Mouse (Mus musculus): ENCODE results near the gene Cbx2. TPM values are rescaled to one million over a fixed set of nuclear protein-coding genes. Genes with fewer than 3 reads are reported as not detected.
A peak's percentile ranks its signal among the peaks of the same experiment; 100 is the strongest.

The Cbx2 gene
- polyA plus RNA-seq, 1 experiment from 2014 or later = 9.8 TPM

DNA sequence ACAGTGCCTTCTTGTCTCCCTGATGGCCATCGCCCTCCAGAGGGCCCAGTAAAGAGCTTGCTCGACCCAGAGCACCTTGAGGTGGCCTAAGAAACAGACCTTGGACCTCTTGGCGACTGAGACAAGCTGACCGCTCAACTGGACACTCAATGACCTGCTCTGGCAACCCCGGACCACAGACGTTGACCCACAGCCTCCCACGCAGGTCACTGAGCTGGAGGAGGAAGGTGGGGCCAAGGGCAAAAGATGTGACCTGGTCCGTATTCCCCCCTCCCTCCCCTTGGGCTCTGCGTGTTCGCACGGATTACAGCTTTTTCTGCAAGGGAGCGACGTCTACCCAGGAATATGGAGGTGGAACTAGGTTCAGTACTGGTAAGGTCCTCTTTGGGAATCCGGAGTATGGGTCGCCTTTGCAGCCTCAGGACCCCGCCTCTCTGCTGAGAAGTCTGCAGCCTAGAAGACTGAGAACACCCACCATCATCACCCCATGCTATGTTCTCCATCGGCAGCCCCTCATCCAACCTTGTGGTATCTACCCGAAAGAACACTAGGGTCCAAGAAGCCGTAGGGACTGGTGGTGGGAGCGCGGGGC, 12.4 kb downstream of the Cbx2 start:
- WGBS = 2% methylated on average over 21 of the region's 21 CpGs
- H3K4me3 ChIP-seq (ENCODE audit: control insufficient read depth in 1 of 2, insufficient read depth in 1 of 2, low read depth in 1 of 2, low read length in 2 of 2) = 0 out of 4 replicates have a peak overlapping the region, but pooled peaks of 1 of the 2 experiments have one; percentile 25
- H3K27me3 ChIP-seq (ENCODE audit: control insufficient read depth, insufficient read depth, low read length) = peaks cover 59% of the 10 kb centered on the region
- no peak for ATAC-seq (ENCODE audit: insufficient number of reproducible peaks, insufficient read depth, low FRiP score, low read depth)
- no peak overlapping the region for H3K9ac ChIP-seq (ENCODE audit: low read length)
- H3K27ac ChIP-seq (replicated peaks in 1 of 2; ENCODE audit: control insufficient read depth in 1 of 2, insufficient read depth in 1 of 2, low read depth in 2 of 2, low read length in 2 of 2) = no peak overlapping the region
- peaks cover 19% of the 10 kb centered on the region for H3K36me3 ChIP-seq (ENCODE audit: control insufficient read depth, insufficient read depth, low read length)
- H3K9me3 ChIP-seq (ENCODE audit: control insufficient read depth, low read length) = no peaks in the 10 kb centered on the region
- no peak overlapping the region for H3K4me2 ChIP-seq (ENCODE audit: low read length)
- H3K4me1 ChIP-seq (ENCODE audit: control insufficient read depth in 2 of 2, insufficient read depth in 2 of 2, low read length in 2 of 2) = peaks cover 10 to 23% of the 10 kb centered on the region in 2 experiments

DNA sequence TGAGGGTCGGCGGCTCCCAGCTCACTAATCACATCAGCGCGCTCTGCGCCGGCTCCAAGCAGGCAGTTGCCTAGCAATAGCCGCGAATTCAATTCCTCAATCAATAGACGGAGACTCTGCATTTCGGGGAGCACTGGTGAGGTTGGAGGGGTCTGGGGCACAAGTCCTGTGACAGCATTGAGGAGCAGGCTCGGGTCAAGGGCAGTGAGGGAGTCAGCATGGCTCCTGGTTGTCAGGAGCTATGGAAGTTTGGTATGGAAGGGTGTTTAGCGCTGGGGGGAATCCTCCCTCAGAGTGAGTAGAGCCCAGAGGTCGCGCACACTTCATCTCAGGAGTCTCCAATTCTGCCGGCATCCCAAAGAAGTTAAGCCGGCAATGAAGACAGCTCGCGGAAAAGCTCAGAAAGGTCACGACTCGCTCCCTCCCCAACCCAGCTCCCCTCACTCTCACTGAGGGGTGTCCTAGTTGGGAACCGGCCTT, 13.0 kb downstream of the Cbx2 start:
- Histone ChIP-seq H3K9ac (ENCODE audit: low read length) (no peak overlapping the region), H3K4me3 (ENCODE audit: control insufficient read depth in 1 of 2, insufficient read depth in 1 of 2, low read depth in 1 of 2, low read length in 2 of 2) (no peak overlapping the region), H3K9me3 (ENCODE audit: control insufficient read depth, low read length) (no peaks in the 10 kb centered on the region), H3K27ac (replicated peaks in 1 of 2; ENCODE audit: control insufficient read depth in 1 of 2, insufficient read depth in 1 of 2, low read depth in 2 of 2, low read length in 2 of 2) (no peak overlapping the region), H3K36me3 (ENCODE audit: control insufficient read depth, insufficient read depth, low read length) (peaks cover 13% of the 10 kb centered on the region), H3K27me3 (ENCODE audit: control insufficient read depth, insufficient read depth, low read length) (peaks cover 59% of the 10 kb centered on the region), H3K4me1 (ENCODE audit: control insufficient read depth in 2 of 2, insufficient read depth in 2 of 2, low read length in 2 of 2) (peaks cover 10 to 25% of the 10 kb centered on the region in 2 experiments), H3K4me2 (ENCODE audit: low read length) (no peak overlapping the region)
- WGBS = 4% methylated on average over 21 of the region's 21 CpGs
- ATAC-seq (ENCODE audit: insufficient number of reproducible peaks, insufficient read depth, low FRiP score, low read depth) = no peak

DNA sequence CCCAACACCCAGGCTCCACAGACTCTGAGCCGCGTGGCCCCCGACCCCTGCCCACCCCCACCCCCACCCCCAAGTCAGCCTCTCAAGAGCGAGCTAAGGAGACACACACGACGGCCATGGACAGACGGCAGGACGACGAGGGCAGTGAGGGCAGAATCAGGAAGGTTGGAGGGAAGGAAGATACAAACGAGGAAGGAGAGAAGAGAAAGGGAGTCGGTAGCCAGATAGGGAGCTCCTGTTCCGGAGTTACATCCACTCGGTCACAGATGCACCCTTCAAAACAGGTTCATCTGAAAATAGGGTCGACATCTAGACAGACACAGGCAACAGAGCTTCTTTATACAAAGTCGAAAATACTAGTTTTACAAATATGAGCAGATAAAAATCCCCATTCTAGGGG, 13.7 kb downstream of the Cbx2 start:
- no peak for ATAC-seq (ENCODE audit: insufficient number of reproducible peaks, insufficient read depth, low FRiP score, low read depth)
- peaks cover 60% of the 10 kb centered on the region for H3K27me3 ChIP-seq (ENCODE audit: control insufficient read depth, insufficient read depth, low read length)
- H3K9me3 ChIP-seq (ENCODE audit: control insufficient read depth, low read length) = no peaks in the 10 kb centered on the region
- H3K36me3 ChIP-seq (ENCODE audit: control insufficient read depth, insufficient read depth, low read length) = peaks cover 13% of the 10 kb centered on the region
- WGBS = 3% methylated on average over 15 of the region's 15 CpGs
- peak overlapping the region; percentile 97 for H3K4me2 ChIP-seq (ENCODE audit: low read length)
- H3K4me1 ChIP-seq (ENCODE audit: control insufficient read depth in 2 of 2, insufficient read depth in 2 of 2, low read length in 2 of 2) = peaks cover 10 to 25% of the 10 kb centered on the region in 2 experiments
- H3K27ac ChIP-seq (replicated peaks in 1 of 2; ENCODE audit: control insufficient read depth in 1 of 2, insufficient read depth in 1 of 2, low read depth in 2 of 2, low read length in 2 of 2) = no peak overlapping the region
- peak overlapping the region in 1 of 2 experiments; percentile 65; a peak in 2 of 4 replicates for H3K4me3 ChIP-seq (ENCODE audit: control insufficient read depth in 1 of 2, insufficient read depth in 1 of 2, low read depth in 1 of 2, low read length in 2 of 2)
- H3K9ac ChIP-seq (ENCODE audit: low read length) = peak overlapping the region; percentile 11; the same call in 1 of the 2 replicates

DNA sequence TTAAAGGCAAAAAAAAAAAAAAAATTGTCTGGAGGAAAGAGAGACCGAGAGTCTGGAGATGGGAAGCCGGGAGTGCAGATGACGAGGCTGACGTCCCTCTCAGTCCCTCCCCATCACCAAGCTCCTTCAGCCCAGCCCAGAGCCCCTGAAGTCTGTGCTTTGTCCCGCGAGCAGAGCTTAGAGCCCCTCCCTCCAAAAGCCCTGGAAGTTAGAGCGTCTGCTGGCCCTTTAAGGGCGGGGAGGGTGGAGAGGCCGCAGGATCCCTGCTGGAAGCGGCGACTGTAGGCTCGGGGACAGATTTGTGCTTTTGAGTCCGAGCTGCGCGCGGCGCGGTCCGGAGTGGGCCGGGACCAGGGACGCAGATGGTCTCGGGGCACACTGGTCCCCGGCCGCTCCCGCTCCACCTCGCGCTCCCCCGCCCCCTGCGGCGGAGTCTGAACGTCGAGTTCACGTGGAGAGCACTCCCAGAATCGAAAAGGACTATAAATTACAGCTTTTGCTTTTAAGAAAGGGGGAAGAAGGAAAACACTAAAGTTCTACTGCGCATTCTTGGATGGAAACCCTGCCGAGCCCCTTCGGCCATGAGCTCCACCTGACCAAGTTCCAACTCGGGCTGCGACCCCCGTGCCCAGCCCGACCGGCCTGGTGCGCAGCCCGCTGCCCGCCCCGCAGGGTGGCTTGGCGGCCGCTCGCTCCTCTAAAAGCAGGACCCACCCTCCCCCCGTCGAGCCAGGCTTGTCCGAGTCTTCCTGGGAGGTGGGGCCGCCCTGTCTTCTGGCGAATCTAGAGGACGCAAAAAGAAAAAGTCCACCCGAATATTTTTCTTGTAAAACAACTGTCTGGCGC, 14.4 kb downstream of the Cbx2 start:
- Histone ChIP-seq H3K9ac (ENCODE audit: low read length) (peak overlapping the region; percentile 70), H3K27me3 (ENCODE audit: control insufficient read depth, insufficient read depth, low read length) (peaks cover 68% of the 10 kb centered on the region), H3K9me3 (ENCODE audit: control insufficient read depth, low read length) (no peaks in the 10 kb centered on the region), H3K36me3 (ENCODE audit: control insufficient read depth, insufficient read depth, low read length) (peaks cover 13% of the 10 kb centered on the region), H3K4me2 (ENCODE audit: low read length) (peak overlapping the region; percentile 97), H3K4me1 (ENCODE audit: control insufficient read depth in 2 of 2, insufficient read depth in 2 of 2, low read length in 2 of 2) (peaks cover 16 to 32% of the 10 kb centered on the region in 2 experiments), H3K27ac (replicated peaks in 1 of 2; ENCODE audit: control insufficient read depth in 1 of 2, insufficient read depth in 1 of 2, low read depth in 2 of 2, low read length in 2 of 2) (no peak overlapping the region), H3K4me3 (ENCODE audit: control insufficient read depth in 1 of 2, insufficient read depth in 1 of 2, low read depth in 1 of 2, low read length in 2 of 2) (peak overlapping the region; percentile 56 to 65)
- WGBS = 3% methylated on average over 57 of the region's 57 CpGs
- ATAC-seq (ENCODE audit: insufficient number of reproducible peaks, insufficient read depth, low FRiP score, low read depth) = no peak

DNA sequence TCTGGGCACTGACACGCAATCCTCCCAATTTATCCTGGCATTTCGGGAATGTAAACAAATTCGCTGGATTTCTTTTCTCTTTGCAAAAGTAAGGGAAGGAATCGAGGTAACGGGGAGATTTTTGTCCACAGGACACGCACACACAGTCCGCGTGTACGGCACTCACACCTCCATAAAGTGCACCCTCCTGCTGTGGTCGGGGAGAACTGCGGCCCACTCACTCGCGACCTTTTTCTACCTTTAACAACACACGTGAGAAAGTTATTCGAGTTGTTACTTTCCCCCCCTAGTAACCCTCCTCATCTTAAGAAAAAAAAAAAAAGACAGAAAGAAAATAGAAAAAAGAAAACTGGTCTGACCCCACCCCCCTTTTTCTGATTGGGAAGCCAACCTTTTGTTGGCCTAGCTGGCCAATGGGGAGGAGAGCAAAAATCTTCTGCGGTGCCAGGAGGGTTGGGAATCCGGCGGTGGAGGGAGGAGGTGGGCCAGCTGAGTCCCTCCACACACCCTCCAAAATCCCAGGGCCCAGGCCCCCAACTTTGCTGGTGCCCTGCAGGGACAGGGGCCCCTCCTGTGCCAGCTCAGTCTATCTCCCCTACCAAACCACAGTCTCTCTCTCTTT, 15.1 kb downstream of the Cbx2 start:
- 23% methylated on average over 18 of the region's 18 CpGs for WGBS
- Histone ChIP-seq H3K4me3 (ENCODE audit: control insufficient read depth in 1 of 2, insufficient read depth in 1 of 2, low read depth in 1 of 2, low read length in 2 of 2) (peak overlapping the region; percentile 56 to 65), H3K4me1 (ENCODE audit: control insufficient read depth in 2 of 2, insufficient read depth in 2 of 2, low read length in 2 of 2) (peaks cover 19 to 35% of the 10 kb centered on the region in 2 experiments), H3K9ac (ENCODE audit: low read length) (peak overlapping the region; percentile 70), H3K27ac (replicated peaks in 1 of 2; ENCODE audit: control insufficient read depth in 1 of 2, insufficient read depth in 1 of 2, low read depth in 2 of 2, low read length in 2 of 2) (no peak overlapping the region), H3K27me3 (ENCODE audit: control insufficient read depth, insufficient read depth, low read length) (peaks cover 74% of the 10 kb centered on the region), H3K4me2 (ENCODE audit: low read length) (peak overlapping the region; percentile 97), H3K9me3 (ENCODE audit: control insufficient read depth, low read length) (no peaks in the 10 kb centered on the region), H3K36me3 (ENCODE audit: control insufficient read depth, insufficient read depth, low read length) (peaks cover 13% of the 10 kb centered on the region)
- ATAC-seq (ENCODE audit: insufficient number of reproducible peaks, insufficient read depth, low FRiP score, low read depth) = no peak

DNA sequence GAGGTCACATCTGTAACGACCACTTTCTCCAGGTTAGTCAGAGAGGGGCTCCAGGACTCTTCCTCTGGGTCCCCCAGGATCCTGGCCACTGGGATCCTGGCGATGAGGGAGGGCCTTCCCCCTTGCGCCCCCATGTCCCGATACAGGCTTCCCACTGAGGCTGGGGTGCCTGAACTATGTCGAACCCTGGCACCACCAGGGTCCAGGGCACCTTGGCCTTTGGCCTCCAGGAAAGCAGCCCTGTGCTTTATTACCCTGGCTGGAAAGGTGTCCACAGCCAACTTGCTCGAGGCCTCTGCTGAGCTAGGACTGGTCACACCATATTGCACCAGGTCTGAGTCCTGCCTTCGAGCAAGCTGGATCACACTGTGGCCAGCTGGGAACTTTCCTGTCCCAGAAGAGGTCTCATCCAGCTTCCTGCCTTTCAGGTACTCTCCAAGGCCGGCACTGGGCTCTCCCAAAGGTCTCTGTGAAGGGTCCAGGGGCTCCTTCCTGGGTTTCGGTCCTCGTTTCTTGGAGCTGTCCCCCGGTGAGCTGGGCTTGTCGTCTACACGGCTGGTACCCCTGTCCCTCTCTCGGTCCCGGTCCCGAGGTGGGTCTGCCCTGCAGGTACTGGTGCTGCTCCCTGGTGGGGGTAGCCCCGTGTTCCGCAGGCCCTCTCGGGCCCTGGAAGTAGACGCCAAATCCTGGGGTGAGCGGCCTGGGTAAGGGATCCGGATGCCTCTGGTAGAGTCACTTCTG, 16.2 kb downstream of the Cbx2 start:
- Histone ChIP-seq H3K9me3 (ENCODE audit: control insufficient read depth, low read length) (no peaks in the 10 kb centered on the region), H3K4me3 (ENCODE audit: control insufficient read depth in 1 of 2, insufficient read depth in 1 of 2, low read depth in 1 of 2, low read length in 2 of 2) (no peak overlapping the region), H3K27me3 (ENCODE audit: control insufficient read depth, insufficient read depth, low read length) (peaks cover 75% of the 10 kb centered on the region), H3K9ac (ENCODE audit: low read length) (no peak overlapping the region), H3K27ac (replicated peaks in 1 of 2; ENCODE audit: control insufficient read depth in 1 of 2, insufficient read depth in 1 of 2, low read depth in 2 of 2, low read length in 2 of 2) (no peak overlapping the region), H3K4me1 (ENCODE audit: control insufficient read depth in 2 of 2, insufficient read depth in 2 of 2, low read length in 2 of 2) (peaks cover 19 to 37% of the 10 kb centered on the region in 2 experiments), H3K36me3 (ENCODE audit: control insufficient read depth, insufficient read depth, low read length) (peaks cover 13% of the 10 kb centered on the region), H3K4me2 (ENCODE audit: low read length) (no peak overlapping the region)
- 66% methylated on average over 22 of the region's 22 CpGs for WGBS
- no peak for ATAC-seq (ENCODE audit: insufficient number of reproducible peaks, insufficient read depth, low FRiP score, low read depth)

All from heart, embryonic 14.5 days (tissue).